Mouse (Mus musculus) cerebellum, adult (tissue): ENCODE results near the gene Tead3.

Experiments
- ATAC-seq: cut with Nextera tagmentation; 2 replicates; pipeline ENCODE4 v1.9.2; 2017; ENCODE audit warnings: mild to moderate bottlenecking, moderate library complexity, mixed read lengths; ENCODE audit not compliant: insufficient number of reproducible peaks, low FRiP score, low TSS enrichment

The Tead3 gene

GRCm38 (mm10) chr17:28311366-28312132 lies 39.1 kb downstream of the Tead3 start:
- no peak for ATAC-seq

GRCm38 (mm10) chr17:28310831-28311230 lies 39.8 kb downstream of the Tead3 start:
- ATAC-seq: no peak

- 0 out of 2 replicates have a peak, but pooled peaks have one; percentile 18 for ATAC-seq
These were observed 42.1 kb downstream of the Tead3 start for GRCm38 (mm10) chr17:28308297-28309195.

GRCm38 (mm10) chr17:28305172-28305571 lies 45.4 kb downstream of the Tead3 start:
- ATAC-seq: no peak

- no peak for ATAC-seq
These were observed 49.8 kb downstream of the Tead3 start for GRCm38 (mm10) chr17:28300850-28301249.

- ATAC-seq: no peak
These were observed 50.3 kb downstream of the Tead3 start for GRCm38 (mm10) chr17:28300323-28300722.

- no peak for ATAC-seq
These were observed 50.8 kb downstream of the Tead3 start for GRCm38 (mm10) chr17:28299669-28300320.

GRCm38 (mm10) chr17:28298888-28299287 lies 51.7 kb downstream of the Tead3 start:
- no peak for ATAC-seq

- no peak for ATAC-seq
These were observed 55.9 kb downstream of the Tead3 start for GRCm38 (mm10) chr17:28294449-28295333.

GRCm38 (mm10) chr17:28293716-28294115 lies 56.9 kb downstream of the Tead3 start:
- no peak for ATAC-seq

GRCm38 (mm10) chr17:28291346-28291745 lies 59.3 kb downstream of the Tead3 start:
- no peak for ATAC-seq

- ATAC-seq: no peak
These were observed 59.9 kb downstream of the Tead3 start for GRCm38 (mm10) chr17:28290671-28291070.

- ATAC-seq: no peak
These were observed 60.4 kb downstream of the Tead3 start for GRCm38 (mm10) chr17:28290262-28290661.

GRCm38 (mm10) chr17:28287980-28288379 lies 62.6 kb downstream of the Tead3 start:
- ATAC-seq: no peak

GRCm38 (mm10) chr17:28287578-28287977 lies 63.0 kb downstream of the Tead3 start:
- ATAC-seq: no peak

- ATAC-seq: no peak
These were observed 63.7 kb downstream of the Tead3 start for GRCm38 (mm10) chr17:28286964-28287363.

- ATAC-seq: no peak
These were observed 64.5 kb downstream of the Tead3 start for GRCm38 (mm10) chr17:28286133-28286532.

GRCm38 (mm10) chr17:28283199-28283598 lies 67.4 kb downstream of the Tead3 start:
- ATAC-seq: no peak

- no peak for ATAC-seq
These were observed 68.7 kb downstream of the Tead3 start for GRCm38 (mm10) chr17:28281866-28282441.
